Mouse (Mus musculus): ENCODE results near the gene Tex19.2. TPM values are rescaled to one million over a fixed set of nuclear protein-coding genes. Genes with fewer than 3 reads are reported as not detected.
"Not testable (repeated sequence)": the region's sequence is repeated elsewhere in the genome, so short reads cannot be mapped to it uniquely, and the experiment has no call there.

The Tex19.2 gene
- total and polyA plus RNA-seq, 3 experiments, result 7.4 to 17.1 (median 8.0) TPM

- no peak for DNase-seq (ENCODE audit: low spot score)
- peaks cover 7% of the 10 kb centered on the region for H3K36me3 ChIP-seq (replicated peaks)
- peaks cover 18% of the 10 kb centered on the region for H3K27me3 ChIP-seq (ENCODE audit: insufficient read depth, low read length)
- H3K4me1 ChIP-seq (ENCODE audit: insufficient read depth, low read depth, low read length), result no peaks in the 10 kb centered on the region
- ATAC-seq (ENCODE audit: extremely low read depth, insufficient number of reproducible peaks, low FRiP score, poor library complexity, severe bottlenecking), result no peak
- no peaks in the 10 kb centered on the region for H3K9me3 ChIP-seq (replicated peaks)
- TF ChIP-seq TAL1 (conservative IDR thresholded peaks at IDR 0.05; ENCODE audit: low read depth, low read length) (no peak), CTCF (IDR thresholded peaks at IDR 0.05; ENCODE audit: low read depth, low read length) (no peak), GATA2 (IDR thresholded peaks at IDR 0.05; ENCODE audit: borderline replicate concordance, low read depth, low read length) (no peak), GATA1 (IDR thresholded peaks at IDR 0.05; ENCODE audit: borderline replicate concordance, low read length) (no peak), POLR2AphosphoS5 (IDR thresholded peaks at IDR 0.05; ENCODE audit: insufficient replicate concordance, low read depth, low read length) (no peak)
- H3K4me3 ChIP-seq (ENCODE audit: low read depth, low read length), result no peak overlapping the region
These were observed 10.4 kb downstream of the Tex19.2 start for GRCm38 (mm10) chr11:121108061-121108460.

- not testable (repeated sequence) for DNase-seq (ENCODE audit: low spot score); H3K4me3 ChIP-seq (ENCODE audit: low read depth, low read length); H3K36me3 ChIP-seq (replicated peaks); H3K9me3 ChIP-seq (replicated peaks); H3K4me1 ChIP-seq (ENCODE audit: insufficient read depth, low read depth, low read length); ATAC-seq (ENCODE audit: extremely low read depth, insufficient number of reproducible peaks, low FRiP score, poor library complexity, severe bottlenecking)
- H3K27me3 ChIP-seq (ENCODE audit: insufficient read depth, low read length), result peaks cover 22% of the 10 kb centered on the region
These were observed 11.2 kb downstream of the Tex19.2 start for GRCm38 (mm10) chr11:121107242-121107641.

- peaks cover 18% of the 10 kb centered on the region for H3K4me1 ChIP-seq (ENCODE audit: insufficient read depth, low read depth, low read length)
- H3K9me3 ChIP-seq (replicated peaks), result no peaks in the 10 kb centered on the region
These were observed 17.2 kb downstream of the Tex19.2 start for GRCm38 (mm10) chr11:121101124-121101805.

GRCm38 (mm10) chr11:121100692-121101091 lies 17.8 kb downstream of the Tex19.2 start:
- Histone ChIP-seq H3K4me3 (ENCODE audit: low read depth, low read length) (no peak overlapping the region), H3K4me1 (ENCODE audit: insufficient read depth, low read depth, low read length) (peaks cover 18% of the 10 kb centered on the region), H3K27me3 (ENCODE audit: insufficient read depth, low read length) (peaks cover 43% of the 10 kb centered on the region), H3K9me3 (replicated peaks) (no peaks in the 10 kb centered on the region), H3K36me3 (replicated peaks) (no peaks in the 10 kb centered on the region)
- ATAC-seq (ENCODE audit: extremely low read depth, insufficient number of reproducible peaks, low FRiP score, poor library complexity, severe bottlenecking) (no peak), DNase-seq (ENCODE audit: low spot score) (no peak)
- TF ChIP-seq POLR2AphosphoS5 (IDR thresholded peaks at IDR 0.05; ENCODE audit: insufficient replicate concordance, low read depth, low read length) (no peak), GATA2 (IDR thresholded peaks at IDR 0.05; ENCODE audit: borderline replicate concordance, low read depth, low read length) (no peak), GATA1 (IDR thresholded peaks at IDR 0.05; ENCODE audit: borderline replicate concordance, low read length) (no peak), CTCF (IDR thresholded peaks at IDR 0.05; ENCODE audit: low read depth, low read length) (no peak), TAL1 (conservative IDR thresholded peaks at IDR 0.05; ENCODE audit: low read depth, low read length) (no peak)

More at GRCm38 (mm10) chr11:121101124-121101805, 17.2 kb downstream of the Tex19.2 start:
- Histone ChIP-seq H3K4me3 (ENCODE audit: low read depth, low read length) (no peak overlapping the region), H3K27me3 (ENCODE audit: insufficient read depth, low read length) (peaks cover 43% of the 10 kb centered on the region), H3K36me3 (replicated peaks) (no peaks in the 10 kb centered on the region)
- TF ChIP-seq GATA1 (IDR thresholded peaks at IDR 0.05; ENCODE audit: borderline replicate concordance, low read length) (no peak), POLR2AphosphoS5 (IDR thresholded peaks at IDR 0.05; ENCODE audit: insufficient replicate concordance, low read depth, low read length) (no peak), GATA2 (IDR thresholded peaks at IDR 0.05; ENCODE audit: borderline replicate concordance, low read depth, low read length) (no peak), TAL1 (conservative IDR thresholded peaks at IDR 0.05; ENCODE audit: low read depth, low read length) (no peak), CTCF (IDR thresholded peaks at IDR 0.05; ENCODE audit: low read depth, low read length) (no peak)
- DNase-seq (ENCODE audit: low spot score) (no peak), ATAC-seq (ENCODE audit: extremely low read depth, insufficient number of reproducible peaks, low FRiP score, poor library complexity, severe bottlenecking) (no peak)

- TF ChIP-seq GATA2 (IDR thresholded peaks at IDR 0.05; ENCODE audit: borderline replicate concordance, low read depth, low read length) (no peak), CTCF (IDR thresholded peaks at IDR 0.05; ENCODE audit: low read depth, low read length) (no peak), POLR2AphosphoS5 (IDR thresholded peaks at IDR 0.05; ENCODE audit: insufficient replicate concordance, low read depth, low read length) (no peak), GATA1 (IDR thresholded peaks at IDR 0.05; ENCODE audit: borderline replicate concordance, low read length) (no peak), TAL1 (conservative IDR thresholded peaks at IDR 0.05; ENCODE audit: low read depth, low read length) (no peak)
- DNase-seq (ENCODE audit: low spot score) (no peak), ATAC-seq (ENCODE audit: extremely low read depth, insufficient number of reproducible peaks, low FRiP score, poor library complexity, severe bottlenecking) (no peak)
- H3K4me3 ChIP-seq (ENCODE audit: low read depth, low read length), result no peak overlapping the region
- H3K27me3 ChIP-seq (ENCODE audit: insufficient read depth, low read length), result peaks cover 43% of the 10 kb centered on the region
- H3K4me1 ChIP-seq (ENCODE audit: insufficient read depth, low read depth, low read length), result peaks cover 18% of the 10 kb centered on the region
- H3K36me3 ChIP-seq (replicated peaks), result no peaks in the 10 kb centered on the region
- no peaks in the 10 kb centered on the region for H3K9me3 ChIP-seq (replicated peaks)
These were observed 18.7 kb downstream of the Tex19.2 start for GRCm38 (mm10) chr11:121099762-121100161.

GRCm38 (mm10) chr11:121092606-121093585 lies 25.6 kb downstream of the Tex19.2 start:
- H3K4me3 ChIP-seq (ENCODE audit: low read depth, low read length), result no peak overlapping the region
- ATAC-seq (ENCODE audit: extremely low read depth, insufficient number of reproducible peaks, low FRiP score, poor library complexity, severe bottlenecking) (no peak), DNase-seq (ENCODE audit: low spot score) (no peak)
- TF ChIP-seq GATA1 (IDR thresholded peaks at IDR 0.05; ENCODE audit: borderline replicate concordance, low read length), result no peak
- H3K36me3 ChIP-seq (replicated peaks), result no peaks in the 10 kb centered on the region
- peaks cover 4% of the 10 kb centered on the region; the same call in 1 of the 2 replicates for H3K4me1 ChIP-seq (ENCODE audit: insufficient read depth, low read depth, low read length)
- H3K27me3 ChIP-seq (ENCODE audit: insufficient read depth, low read length), result peaks cover 27% of the 10 kb centered on the region
- no peaks in the 10 kb centered on the region for H3K9me3 ChIP-seq (replicated peaks)
